Mouse (Mus musculus) spleen, adult 10 weeks (tissue): Measurements from ENCODE around the gene Plekhb1. TPM values are rescaled to one million over a fixed set of nuclear protein-coding genes. Genes with fewer than 3 reads are reported as not detected.

ENCODE experiments used
- polyA plus RNA-seq: library from polyadenylated mRNA; stranded (reverse); fragments of 350-450 nt; fragmentation: Illumina TruSeq; extraction: RNeasy Lipid Tissue Mini Kit (QIAGEN cat#74804); gene quantifications from one replicate; pipeline ENCODE4 v1.2.3, GENCODE M21; 2015; ENCODE audit warnings: low replicate concordance; ENCODE audit not compliant: insufficient read depth

The Plekhb1 gene
- polyA plus RNA-seq = 0.72 TPM

DNA sequence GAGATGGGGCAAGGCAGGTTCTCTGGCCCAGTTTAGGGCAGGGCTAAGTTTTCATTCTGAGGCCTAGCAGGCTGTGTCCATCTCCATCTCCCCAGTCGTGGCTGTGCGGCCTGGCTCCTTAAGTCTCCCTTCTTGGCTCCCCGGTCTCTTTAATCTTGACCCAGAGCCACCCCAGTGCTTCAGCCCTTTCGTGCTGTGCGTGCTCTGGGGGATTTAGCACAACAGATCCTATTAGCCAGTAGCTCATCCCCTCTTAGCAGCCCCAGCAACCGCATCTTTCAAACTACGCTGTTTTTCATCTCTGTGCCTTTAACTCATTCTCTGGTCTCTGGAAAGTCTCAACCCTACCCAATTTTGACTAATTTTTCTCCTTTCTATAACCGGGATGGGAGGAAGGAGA, at the start of gene Plekhb1:
TSS of gene Plekhb1 (minus strand) at position 184 of the 400 bp plus-strand sequence.

GRCm38 (mm10) chr7:100706143-100706841, 44.1 kb upstream of the Plekhb1 start, which contains the start of gene Fam168a:
Fam168a (plus strand) TSS chr7:100706635.

GRCm38 (mm10) chr7:100608130-100608741, 54.0 kb downstream of the Plekhb1 start, which contains the start of gene Mrpl48:
Mrpl48 (minus strand) TSS chr7:100608301.

DNA sequence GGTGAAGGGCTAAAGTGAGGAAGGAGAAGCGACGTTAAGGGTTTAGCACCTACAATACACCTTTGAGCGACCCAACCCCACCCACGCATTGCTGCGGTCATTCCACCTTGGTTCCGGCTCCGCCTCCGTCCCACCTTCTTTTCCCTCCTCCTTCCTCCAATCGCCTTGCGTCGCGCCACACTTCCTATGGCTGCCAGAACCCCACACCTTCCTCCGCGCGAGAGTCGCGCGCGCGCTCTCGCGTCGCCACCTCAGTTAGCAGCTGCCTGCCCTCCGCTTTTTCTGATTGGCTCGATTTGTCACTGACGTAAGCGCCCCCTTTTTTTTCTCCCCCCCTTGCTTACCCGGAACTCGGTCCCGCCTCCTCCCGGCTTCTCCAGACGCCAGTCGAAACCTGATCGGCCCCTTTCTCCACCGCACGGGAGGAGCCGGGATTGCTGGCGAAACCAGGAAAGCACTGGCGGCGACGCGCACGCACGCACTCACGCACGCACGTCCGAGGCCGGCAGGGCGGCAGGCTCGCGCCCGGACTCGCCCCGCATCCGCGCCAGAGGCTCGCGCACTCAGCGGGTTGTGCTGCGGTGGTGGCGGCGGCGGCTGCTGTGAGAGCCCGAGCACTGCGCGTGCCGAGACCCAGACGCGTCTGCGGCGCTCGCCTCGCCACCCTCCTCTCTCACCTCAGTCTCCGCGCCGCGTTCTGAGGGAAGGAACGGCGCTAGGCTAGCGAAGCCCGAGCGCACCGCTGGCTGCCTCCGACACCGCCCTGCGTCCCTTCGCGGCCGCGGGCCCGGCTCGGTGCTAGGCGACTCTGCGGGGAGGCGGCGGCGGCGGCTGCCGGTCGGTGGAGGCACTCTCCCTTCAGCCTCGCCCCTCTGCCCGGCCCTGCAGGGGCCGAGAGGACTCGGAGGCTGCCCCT, 54.7 kb downstream of the Plekhb1 start, which contains the start of gene Rab6a:
TSS of gene Rab6a (plus strand) at position 197 of the 916 bp plus-strand sequence.

Other genes starting within 250 kb of the Plekhb1 start
- 0.88 TPM for gene Ucp3, start 189.4 kb downstream of the Plekhb1 start, polyA plus RNA-seq
- gene Ucp2, start 169.1 kb downstream of the Plekhb1 start, polyA plus RNA-seq = 524 TPM
- 3.4 TPM for gene Dnajb13, start 147.5 kb downstream of the Plekhb1 start, polyA plus RNA-seq
- gene Coa4, start 125.3 kb downstream of the Plekhb1 start, polyA plus RNA-seq = 19.0 TPM
- 85.5 TPM for gene Rab6a, start 55.0 kb downstream of the Plekhb1 start, polyA plus RNA-seq
- gene Mrpl48, start 54.1 kb downstream of the Plekhb1 start, polyA plus RNA-seq = 63.8 TPM
- gene Fam168a, start 44.2 kb upstream of the Plekhb1 start, polyA plus RNA-seq = 27.6 TPM
- gene Relt, start 201.0 kb upstream of the Plekhb1 start, polyA plus RNA-seq = 17.0 TPM